Mouse (Mus musculus) ES-E14 (cell line): ENCODE measurements around the gene Rpl7l1.

ENCODE experiments used
- CHD2 ChIP-seq: IDR thresholded peaks from 2 replicates; pipeline ENCODE4 v1.6.1; 2014; ENCODE audit warnings: mild to moderate bottlenecking, low read depth, low read length, inconsistent platforms
- HCFC1 ChIP-seq: IDR thresholded peaks from 2 replicates; pipeline ENCODE4 v1.6.1; 2012; ENCODE audit warnings: low read length, inconsistent platforms, borderline replicate concordance; ENCODE audit not compliant: insufficient read depth
- MAFK ChIP-seq: IDR thresholded peaks from 2 replicates; pipeline ENCODE4 v1.6.1; 2014; ENCODE audit warnings: mild to moderate bottlenecking, low read depth, low read length, inconsistent platforms; ENCODE audit not compliant: insufficient read depth
- ZC3H11A ChIP-seq: IDR thresholded peaks from 2 replicates; pipeline ENCODE4 v1.6.1; 2012; ENCODE audit warnings: low read depth, mild to moderate bottlenecking, inconsistent platforms, low read length, borderline replicate concordance
- ZNF384 ChIP-seq: IDR thresholded peaks from 2 replicates; pipeline ENCODE4 v1.6.1; 2012; ENCODE audit warnings: low read depth, low read length, inconsistent platforms

GRCm38 (mm10) chr17:46816306-46816705 lies 33.8 kb upstream of the Rpl7l1 start:
- TF ChIP-seq MAFK (no peak), CHD2 (no peak), HCFC1 (no peak), ZNF384 (no peak), ZC3H11A (no peak)
